Mouse (Mus musculus): ENCODE results near the gene Cmip. TPM values are rescaled to one million over a fixed set of nuclear protein-coding genes. Genes with fewer than 3 reads are reported as not detected.

The Cmip gene
- total RNA-seq (2023): 100 to 1,000 TPM; 195 to 211 TPM

GRCm38 (mm10) chr8:117257029-117257820 lies at the start of gene Cmip:
Gene Cmip (plus strand): TSS chr8:117257064.

DNA sequence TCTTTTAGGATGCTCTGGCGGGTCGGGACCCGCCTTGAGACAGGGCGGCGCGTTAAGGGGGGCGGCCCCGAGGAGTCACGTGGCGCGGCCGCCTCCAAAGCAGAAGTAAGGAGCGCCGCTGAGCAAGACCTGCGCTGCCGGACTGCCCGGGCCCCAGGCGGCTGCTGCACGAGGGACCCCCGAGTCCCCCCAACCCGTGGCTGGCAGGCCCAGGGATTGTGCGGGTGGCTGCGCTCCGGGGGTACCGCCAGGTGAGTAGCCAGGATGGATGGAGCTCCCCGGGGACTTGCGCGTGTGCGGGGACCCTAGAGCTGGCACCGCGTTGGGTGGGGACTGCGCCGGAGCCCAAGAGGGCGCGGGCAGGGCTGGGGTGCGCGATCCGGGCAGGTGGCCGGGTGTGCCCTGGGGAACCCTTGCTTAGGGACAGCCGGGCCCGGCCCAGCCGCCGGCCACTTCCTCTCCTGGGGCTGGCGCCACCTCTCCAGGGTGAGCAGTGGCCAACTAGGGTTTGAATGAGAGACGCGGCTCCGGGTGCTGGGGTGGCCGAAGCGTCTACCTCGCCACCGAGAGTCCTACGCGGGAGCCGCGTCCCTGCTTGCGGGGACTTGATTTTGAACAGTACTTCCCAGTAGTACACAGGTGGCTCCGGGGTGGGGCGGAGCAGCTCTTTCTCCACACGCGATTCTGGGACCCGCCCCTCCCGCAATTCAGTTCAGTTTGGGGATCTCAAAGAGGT lies 241.5 kb downstream of the Cmip start, which contains the start of gene Plcg2:
Gene Plcg2 (plus strand): TSS at position 113 of the 736 bp plus-strand sequence.

Other genes starting within 250 kb of the Cmip start
- gene Pkd1l2, start 174.6 kb upstream of the Cmip start, total RNA-seq (2023): under 1 TPM; 0.20 to 0.31 TPM
- gene Bco1, start 161.2 kb upstream of the Cmip start, total RNA-seq (2023): under 1 TPM in 1 of 2 experiments, not detected in 1; 0.18 TPM
- 1 to 10 TPM; 4.2 to 5.1 TPM for gene Gan, start 98.9 kb upstream of the Cmip start, total RNA-seq (2023)
- 100 to 1,000 TPM; 185 to 191 TPM for gene Plcg2, start 241.2 kb downstream of the Cmip start, total RNA-seq (2023)